Mouse (Mus musculus): ENCODE measurements around the gene Slc35a3. TPM values are rescaled to one million over a fixed set of nuclear protein-coding genes. Genes with fewer than 3 reads are reported as not detected.

Slc35a3 gene
- total RNA-seq, 2 experiments from 2014 or later: 12.8 to 15.3 TPM

- intact Hi-C loops (cut with DNase I): no loop called here
- no peak for DNase-seq
These were observed 66.2 kb downstream of the Slc35a3 start for GRCm38 (mm10) chr3:116646387-116646786.

GRCm38 (mm10) chr3:116642373-116642772 is 70.3 kb downstream of the Slc35a3 start:
- DNase-seq: no peak
- intact Hi-C loops (cut with DNase I): loop anchor here (2.0 kb wide), 1 partner anchor 14 kb away; no protein-coding TSS in a partner anchor

GRCm38 (mm10) chr3:116641811-116642371 is 70.7 kb downstream of the Slc35a3 start:
- intact Hi-C loops (cut with DNase I): loop anchor here (2.0 kb wide), 1 partner anchor 15 kb away; no protein-coding TSS in a partner anchor
- no peak for DNase-seq

GRCm38 (mm10) chr3:116640024-116640423 is 72.6 kb downstream of the Slc35a3 start:
- no peak for DNase-seq
- intact Hi-C loops (cut with DNase I): no loop called here

- intact Hi-C loops (cut with DNase I): loop anchor here (5.0 kb wide), 1 partner anchor 41 kb away; no protein-coding TSS in a partner anchor
- no peak for DNase-seq
These were observed 74.1 kb downstream of the Slc35a3 start for GRCm38 (mm10) chr3:116638572-116638971.

- DNase-seq: no peak
- intact Hi-C loops (cut with DNase I): loop anchor here (5.0 kb wide), 1 partner anchor 41 kb away; no protein-coding TSS in a partner anchor
These were observed 74.7 kb downstream of the Slc35a3 start for GRCm38 (mm10) chr3:116637693-116638476.

GRCm38 (mm10) chr3:116635799-116636198 is 76.8 kb downstream of the Slc35a3 start:
- no peak for DNase-seq
- intact Hi-C loops (cut with DNase I): loop anchor here (5.0 kb wide), 1 partner anchor 38 kb away; no protein-coding TSS in a partner anchor

GRCm38 (mm10) chr3:116634853-116635252 is 77.8 kb downstream of the Slc35a3 start:
- no peak for DNase-seq
- intact Hi-C loops (cut with DNase I): loop anchor here (5.0 kb wide), 1 partner anchor 38 kb away; no protein-coding TSS in a partner anchor

- intact Hi-C loops (cut with DNase I): no loop called here
- no peak for DNase-seq
These were observed 78.5 kb downstream of the Slc35a3 start for GRCm38 (mm10) chr3:116634091-116634490.

- DNase-seq: no peak
- intact Hi-C loops (cut with DNase I): no loop called here
These were observed 79.7 kb downstream of the Slc35a3 start for GRCm38 (mm10) chr3:116632971-116633370.

- no peak for DNase-seq
- intact Hi-C loops (cut with DNase I): no loop called here
These were observed 81.2 kb downstream of the Slc35a3 start for GRCm38 (mm10) chr3:116631459-116631858.

- DNase-seq: no peak
- intact Hi-C loops (cut with DNase I): no loop called here
These were observed 90.0 kb downstream of the Slc35a3 start for GRCm38 (mm10) chr3:116622641-116623040.

GRCm38 (mm10) chr3:116620636-116621370 is 91.8 kb downstream of the Slc35a3 start:
- DNase-seq: no peak
- intact Hi-C loops (cut with DNase I): no loop called here

Other genes with a start within 250 kb of the Slc35a3 start
- gene Rtca, start 204.6 kb downstream of the Slc35a3 start, total RNA-seq (2021): 10 to 100 TPM; 20.2 to 21.0 TPM
- 10 to 100 TPM; 59.8 to 62.9 TPM for gene Dbt, start 199.8 kb downstream of the Slc35a3 start, total RNA-seq (2021)
- 10 to 100 TPM; 74.1 to 75.1 TPM for gene Lrrc39, start 149.9 kb downstream of the Slc35a3 start, total RNA-seq (2021)
- 1 to 10 TPM; 2.4 to 2.8 TPM for gene Sass6, start 117.8 kb downstream of the Slc35a3 start, total RNA-seq (2021)
- 1 to 10 TPM; 5.1 to 6.1 TPM for gene Trmt13, start 98.2 kb downstream of the Slc35a3 start, total RNA-seq (2021)
- gene Mfsd14a, start 50.2 kb downstream of the Slc35a3 start, total RNA-seq (2021): 10 to 100 TPM; 19.7 to 21.5 TPM
- gene Gm43191, start 31.6 kb downstream of the Slc35a3 start, total RNA-seq (2021): not detected
- 100 to 1,000 TPM; 189 to 212 TPM for gene Agl, start 95.3 kb upstream of the Slc35a3 start, total RNA-seq (2021)
- 1 to 10 TPM; 2.7 to 5.0 TPM for gene Frrs1, start 146.6 kb upstream of the Slc35a3 start, total RNA-seq (2021)

Measured in heart, postnatal 36 days (tissue).